Comparison of ENCODE assay signal across 29 mouse cellular contexts in genomic region chr7:112983316-112983715, GRCm38 (mm10). TPM values are rescaled to one million over a fixed set of nuclear protein-coding genes. Genes with fewer than 3 reads are reported as not detected.
A peak's percentile ranks its signal among the peaks of the same experiment; 100 is the strongest.
DNase-seq lines count a peak whose midpoint lies in the region; ATAC-seq and TF ChIP-seq lines count a peak whose summit lies in the region.
"Had no signal": no experiment of that assay in that cellular context is flagged by ENCODE, and none has a peak within 500 bp of the region (broad histone marks: within the 10 kb centered on the region; RNA-seq: fewer than 3 reads in every experiment).

No protein-coding gene starts in this region.

- no peak for TF ChIP-seq POLR2A in brain, embryonic 14.5 days (IDR thresholded peaks at IDR 0.05; ENCODE audit: borderline replicate concordance, extremely low read depth, insufficient read depth, insufficient read length, poor library complexity, severe bottlenecking)

- no peak for TF ChIP-seq EP300 in lung, postnatal 0 days (IDR thresholded peaks at IDR 0.05)

- H3K4me1 ChIP-seq in embryonic facial prominence, embryonic 14.5 days (ENCODE audit: control insufficient read depth, insufficient read depth, low read length): 0 out of 2 replicates have a peak, but pooled peaks cover 5% of the 10 kb centered on the region
- H3K4me1 ChIP-seq in embryonic facial prominence, embryonic 10.5 days: peaks cover 22% of the 10 kb centered on the region
- H3K4me1 ChIP-seq in lung, embryonic 15.5 days: peaks cover 18% of the 10 kb centered on the region
- peaks cover 6% of the 10 kb centered on the region; the same call in 1 of the 2 replicates for H3K4me1 ChIP-seq in lung, postnatal 0 days (ENCODE audit: insufficient read depth, low read depth, low read length)
- H3K4me1 ChIP-seq: liver, embryonic 12.5 days; midbrain, embryonic 12.5 days had no signal

- no peak overlapping the region for H3K4me3 ChIP-seq in embryonic facial prominence, embryonic 14.5 days (ENCODE audit: low read depth, low read length)
- H3K4me3 ChIP-seq in embryonic facial prominence, embryonic 10.5 days: no peak overlapping the region
- H3K4me3 ChIP-seq in lung, embryonic 15.5 days: no peak overlapping the region
- no peak overlapping the region for H3K4me3 ChIP-seq in lung, postnatal 0 days (ENCODE audit: low read depth, low read length)
- H3K4me3 ChIP-seq: embryonic facial prominence, embryonic 13.5 days; erythroblast, embryonic 14.5 days; kidney, embryonic 15.5 days; liver, embryonic 12.5 days; midbrain, embryonic 12.5 days; myocyte; stomach, embryonic 15.5 days had no signal

- WGBS in embryonic facial prominence, embryonic 14.5 days: 26% methylated on average over 5 of the region's 5 CpGs
- 41% methylated on average over 5 of the region's 5 CpGs for WGBS in embryonic facial prominence, embryonic 10.5 days
- 24% methylated on average over 5 of the region's 5 CpGs for WGBS in lung, embryonic 15.5 days
- WGBS in lung, postnatal 0 days: 16% methylated on average over 5 of the region's 5 CpGs

- H3K27ac ChIP-seq in embryonic facial prominence, embryonic 14.5 days (replicated peaks; ENCODE audit: low read depth, low read length): no peak overlapping the region
- no peak overlapping the region for H3K27ac ChIP-seq in embryonic facial prominence, embryonic 10.5 days (replicated peaks)
- peak overlapping the region; percentile 80 for H3K27ac ChIP-seq in lung, embryonic 15.5 days
- H3K27ac ChIP-seq in lung, postnatal 0 days (ENCODE audit: low read length): no peak overlapping the region
- H3K27ac ChIP-seq: embryonic facial prominence, embryonic 13.5 days; kidney, embryonic 15.5 days; liver, embryonic 12.5 days; midbrain, embryonic 12.5 days; stomach, embryonic 15.5 days had no signal

- H3K9me3 ChIP-seq in embryonic facial prominence, embryonic 14.5 days (ENCODE audit: control insufficient read depth, low read length): no peaks in the 10 kb centered on the region
- H3K9me3 ChIP-seq in embryonic facial prominence, embryonic 10.5 days: no peaks in the 10 kb centered on the region
- H3K9me3 ChIP-seq in lung, embryonic 15.5 days: no peaks in the 10 kb centered on the region
- no peaks in the 10 kb centered on the region for H3K9me3 ChIP-seq in lung, postnatal 0 days (ENCODE audit: low read length)
- H3K9me3 ChIP-seq: embryonic facial prominence, embryonic 13.5 days; kidney, embryonic 15.5 days; liver, embryonic 12.5 days; midbrain, embryonic 12.5 days; stomach, embryonic 15.5 days had no signal

- no peak for TF ChIP-seq CTCF in lung, postnatal 0 days (IDR thresholded peaks at IDR 0.05)
- TF ChIP-seq CTCF in brain, embryonic 14.5 days (IDR thresholded peaks at IDR 0.05; ENCODE audit: borderline replicate concordance, extremely low read depth, insufficient read depth, insufficient read length): no peak

- DNase-seq in embryonic facial prominence, embryonic 14.5 days (ENCODE audit: low spot score): peak; percentile 73
- DNase-seq in embryonic facial prominence, embryonic 10.5 days (ENCODE audit: low spot score): no peak
- DNase-seq in lung, postnatal 0 days (ENCODE audit: low spot score): no peak
- peak; percentile 24 for DNase-seq in brain, embryonic 14.5 days (ENCODE audit: low read depth)
- DNase-seq in forelimb bud, embryonic 11.5 days (ENCODE audit: low read depth, low spot score): peak; percentile 18
- DNase-seq in adrenal gland, adult 18-20 months (ENCODE audit: low spot score in 2 of 2): no peak
- DNase-seq: adrenal gland, postnatal 10 days; cerebellum, adult 11 months; cerebellum, adult 9-10 months; gastrocnemius, postnatal 10 days; kidney, adult 18-20 months; kidney, postnatal 36 days; liver, postnatal 0 days; retina, postnatal 1 day; right cerebral cortex, postnatal 14 days; thymus, adult 2 months; thymus, postnatal 36 days had no signal

- no peaks in the 10 kb centered on the region for H3K36me3 ChIP-seq in embryonic facial prominence, embryonic 14.5 days (ENCODE audit: control insufficient read depth, insufficient read depth, low read length)
- no peaks in the 10 kb centered on the region for H3K36me3 ChIP-seq in embryonic facial prominence, embryonic 10.5 days (replicated peaks)
- H3K36me3 ChIP-seq in lung, embryonic 15.5 days: no peaks in the 10 kb centered on the region
- no peaks in the 10 kb centered on the region for H3K36me3 ChIP-seq in lung, postnatal 0 days (ENCODE audit: insufficient read depth, low read length)
- H3K36me3 ChIP-seq: embryonic facial prominence, embryonic 13.5 days; G1E; kidney, embryonic 15.5 days; liver, embryonic 12.5 days; midbrain, embryonic 12.5 days; stomach, embryonic 15.5 days had no signal

- no peak overlapping the region for H3K4me2 ChIP-seq in embryonic facial prominence, embryonic 14.5 days (ENCODE audit: low read depth, low read length)
- H3K4me2 ChIP-seq in lung, embryonic 15.5 days: no peak overlapping the region
- no peak overlapping the region for H3K4me2 ChIP-seq in lung, postnatal 0 days (replicated peaks; ENCODE audit: low read depth, low read length)
- H3K4me2 ChIP-seq: embryonic facial prominence, embryonic 13.5 days; kidney, embryonic 15.5 days; liver, embryonic 12.5 days; midbrain, embryonic 12.5 days; stomach, embryonic 15.5 days had no signal

- H3K9ac ChIP-seq in embryonic facial prominence, embryonic 14.5 days (ENCODE audit: low read depth, low read length): no peak overlapping the region
- no peak overlapping the region for H3K9ac ChIP-seq in lung, embryonic 15.5 days
- H3K9ac ChIP-seq in lung, postnatal 0 days (replicated peaks; ENCODE audit: low read depth): no peak overlapping the region
- H3K9ac ChIP-seq: embryonic facial prominence, embryonic 13.5 days; kidney, embryonic 15.5 days; liver, embryonic 12.5 days; liver, postnatal 0 days; midbrain, embryonic 12.5 days; stomach, embryonic 15.5 days had no signal

- no peaks in the 10 kb centered on the region for H3K27me3 ChIP-seq in embryonic facial prominence, embryonic 14.5 days (replicated peaks; ENCODE audit: control insufficient read depth, insufficient read depth, low read length)
- H3K27me3 ChIP-seq in embryonic facial prominence, embryonic 10.5 days (replicated peaks; ENCODE audit: low read depth, poor library complexity, severe bottlenecking): peaks cover 4% of the 10 kb centered on the region; the same call in 1 of the 2 replicates
- H3K27me3 ChIP-seq in lung, embryonic 15.5 days: no peaks in the 10 kb centered on the region
- no peaks in the 10 kb centered on the region for H3K27me3 ChIP-seq in lung, postnatal 0 days (replicated peaks; ENCODE audit: insufficient read depth, low read length)
- H3K27me3 ChIP-seq: embryonic facial prominence, embryonic 13.5 days; kidney, embryonic 15.5 days; midbrain, embryonic 12.5 days; stomach, embryonic 15.5 days had no signal

- ATAC-seq in embryonic facial prominence, embryonic 14.5 days (ENCODE audit: low read depth): no peak
- no peak for ATAC-seq in lung, embryonic 15.5 days (ENCODE audit: borderline replicate concordance, extremely low read depth, low FRiP score, low TSS enrichment)
- no peak for ATAC-seq in lung, postnatal 0 days
- ATAC-seq: forebrain, embryonic 16.5 days; hindbrain, embryonic 16.5 days; liver, embryonic 12.5 days; liver, postnatal 0 days had no signal

RNA-seq across cellular contexts. Expression of gene Rassf10, which starts 29.6 kb away (rescaled TPM):
- polyA plus RNA-seq in embryonic facial prominence, embryonic 14.5 days (2014; fragmentation: Nextera tagmentation; extraction: Ambion mirVana): 2.6 and 3.8 TPM in 2 replicates
- 1.6 and 2.3 TPM in 2 replicates for polyA plus RNA-seq in embryonic facial prominence, embryonic 10.5 days (2016; fragmentation: Nextera tagmentation; extraction: Ambion mirVana)
- polyA plus RNA-seq in lung, embryonic 15.5 days (2015; fragmentation: Nextera tagmentation; extraction: Ambion mirVana): 22.5 and 25.3 TPM in 2 replicates
- 2.6 and 3.0 TPM in 2 replicates for polyA plus RNA-seq in lung, postnatal 0 days (2015; fragmentation: Nextera tagmentation; extraction: Ambion mirVana)
- polyA plus RNA-seq in brain, embryonic 14.5 days (2012; rRNA removed): 1.8 and 2.2 TPM in 2 replicates
- 1 to 10 TPM in 1 of 2 experiments, under 1 TPM in 1; 0.61 to 4.0 TPM for total RNA-seq in adrenal gland, adult 18-20 months (2021)
- total RNA-seq: G1E; megakaryocyte, adult 5-6 weeks had no signal
- polyA plus RNA-seq: erythroblast, embryonic 14.5 days; G1E; myocyte had no signal

Comparison
In these comparisons a context has a peak if more than half of its experiments do, and no peak if none do; other contexts are left out.
1. DNase-seq: peak in embryonic facial prominence, embryonic 14.5 days (single experiment), brain, embryonic 14.5 days (single experiment) and forelimb bud, embryonic 11.5 days (single experiment); none in embryonic facial prominence, embryonic 10.5 days (single experiment), lung, postnatal 0 days (single experiment) and adrenal gland, adult 18-20 months (0 of 2).